Mouse (Mus musculus): ENCODE measurements around the gene Sparcl1. TPM values are rescaled to one million over a fixed set of nuclear protein-coding genes. Genes with fewer than 3 reads are reported as not detected.

The Sparcl1 gene
- total and polyA plus RNA-seq, 2 experiments: 3.0 to 4.9 TPM

- H3K4me1 ChIP-seq (ENCODE audit: control insufficient read depth, insufficient read depth, low read length): peaks cover 15% of the 10 kb centered on the region
- DNase-seq (ENCODE audit: extremely low read depth, low read depth, low spot score): no peak
- TF ChIP-seq CTCF (IDR thresholded peaks at IDR 0.05; ENCODE audit: low read depth, low read length) (no peak), POLR2A (IDR thresholded peaks at IDR 0.05; ENCODE audit: extremely low read depth, insufficient read depth, low read length) (no peak)
- H3K27me3 ChIP-seq (ENCODE audit: control insufficient read depth, insufficient read depth, low read length): no peaks in the 10 kb centered on the region
- WGBS: 44% methylated on average over 4 of the region's 4 CpGs
- no peak overlapping the region for H3K9ac ChIP-seq (ENCODE audit: low read depth, low read length)
- 0 out of 2 replicates have a peak overlapping the region, but pooled peaks have one; percentile 87 for H3K27ac ChIP-seq (replicated peaks; ENCODE audit: insufficient read depth, low read depth, low read length)
- no peak overlapping the region for H3K4me3 ChIP-seq (ENCODE audit: insufficient read depth, low read depth, low read length)
- peaks cover 15% of the 10 kb centered on the region for H3K36me3 ChIP-seq (ENCODE audit: control insufficient read depth, insufficient read depth, low read length)
- peaks cover 5% of the 10 kb centered on the region; the same call in 1 of the 2 replicates for H3K79me2 ChIP-seq (ENCODE audit: control insufficient read depth, insufficient read depth, low read length)
These were observed 65.4 kb downstream of the Sparcl1 start for GRCm38 (mm10) chr5:104048139-104048538.

DNA sequence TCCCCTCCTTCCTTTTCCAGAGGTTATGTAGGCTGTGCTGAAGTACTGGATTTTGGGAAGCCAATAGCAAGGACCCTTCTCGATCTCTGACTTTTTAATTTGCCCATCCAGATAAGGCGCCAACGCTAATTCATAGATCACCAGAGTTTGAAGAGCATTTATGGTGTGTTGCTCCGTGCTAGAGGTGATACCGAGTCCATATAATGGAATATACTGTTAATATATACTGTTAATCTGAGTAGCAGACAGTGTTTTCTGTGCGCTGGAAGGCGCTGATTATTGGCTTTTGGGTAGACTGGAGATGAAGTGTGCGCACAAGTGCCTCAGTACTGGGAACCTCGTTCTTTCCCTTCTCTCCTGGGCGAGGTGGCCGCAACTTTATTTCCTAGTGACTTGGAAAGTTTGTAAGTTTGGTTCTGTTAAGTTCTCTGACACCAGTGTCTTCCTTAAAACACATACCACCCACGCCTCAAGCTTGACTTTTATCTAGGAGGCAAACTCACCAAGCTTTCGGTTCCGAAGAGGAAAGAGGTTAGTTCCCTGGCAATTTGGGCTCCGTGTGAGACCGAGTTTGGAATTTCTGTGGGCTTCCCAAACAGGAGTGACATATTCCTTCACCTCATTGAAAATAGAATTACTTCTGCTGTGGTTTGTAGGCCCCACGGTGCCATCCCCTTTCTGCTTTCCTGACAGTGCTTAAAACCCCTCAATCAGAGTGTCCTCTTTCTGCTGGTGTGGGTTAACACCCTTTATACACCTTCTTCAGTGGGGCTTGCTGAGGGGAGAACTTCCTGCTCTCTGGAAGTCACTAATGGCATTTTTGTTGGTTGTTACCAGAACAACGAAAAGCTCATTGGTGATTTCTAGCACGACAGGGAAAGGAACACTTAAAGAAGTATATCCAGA is 66.1 kb downstream of the Sparcl1 start:
- DNase-seq (ENCODE audit: extremely low read depth, low read depth, low spot score): peak; percentile 54
- peaks cover 15% of the 10 kb centered on the region for H3K36me3 ChIP-seq (ENCODE audit: control insufficient read depth, insufficient read depth, low read length)
- TF ChIP-seq POLR2A (IDR thresholded peaks at IDR 0.05; ENCODE audit: extremely low read depth, insufficient read depth, low read length) (no peak), CTCF (IDR thresholded peaks at IDR 0.05; ENCODE audit: low read depth, low read length) (no peak)
- H3K4me3 ChIP-seq (ENCODE audit: insufficient read depth, low read depth, low read length): peak overlapping the region; percentile 92
- H3K27ac ChIP-seq (replicated peaks; ENCODE audit: insufficient read depth, low read depth, low read length): peak overlapping the region; percentile 87
- H3K4me1 ChIP-seq (ENCODE audit: control insufficient read depth, insufficient read depth, low read length): peaks cover 19% of the 10 kb centered on the region
- under 1% methylated on average over 19 of the region's 19 CpGs for WGBS
- H3K79me2 ChIP-seq (ENCODE audit: control insufficient read depth, insufficient read depth, low read length): peaks cover 4% of the 10 kb centered on the region; the same call in 1 of the 2 replicates
- H3K9ac ChIP-seq (ENCODE audit: low read depth, low read length): peak overlapping the region; percentile 97
- no peaks in the 10 kb centered on the region for H3K27me3 ChIP-seq (ENCODE audit: control insufficient read depth, insufficient read depth, low read length)

DNA sequence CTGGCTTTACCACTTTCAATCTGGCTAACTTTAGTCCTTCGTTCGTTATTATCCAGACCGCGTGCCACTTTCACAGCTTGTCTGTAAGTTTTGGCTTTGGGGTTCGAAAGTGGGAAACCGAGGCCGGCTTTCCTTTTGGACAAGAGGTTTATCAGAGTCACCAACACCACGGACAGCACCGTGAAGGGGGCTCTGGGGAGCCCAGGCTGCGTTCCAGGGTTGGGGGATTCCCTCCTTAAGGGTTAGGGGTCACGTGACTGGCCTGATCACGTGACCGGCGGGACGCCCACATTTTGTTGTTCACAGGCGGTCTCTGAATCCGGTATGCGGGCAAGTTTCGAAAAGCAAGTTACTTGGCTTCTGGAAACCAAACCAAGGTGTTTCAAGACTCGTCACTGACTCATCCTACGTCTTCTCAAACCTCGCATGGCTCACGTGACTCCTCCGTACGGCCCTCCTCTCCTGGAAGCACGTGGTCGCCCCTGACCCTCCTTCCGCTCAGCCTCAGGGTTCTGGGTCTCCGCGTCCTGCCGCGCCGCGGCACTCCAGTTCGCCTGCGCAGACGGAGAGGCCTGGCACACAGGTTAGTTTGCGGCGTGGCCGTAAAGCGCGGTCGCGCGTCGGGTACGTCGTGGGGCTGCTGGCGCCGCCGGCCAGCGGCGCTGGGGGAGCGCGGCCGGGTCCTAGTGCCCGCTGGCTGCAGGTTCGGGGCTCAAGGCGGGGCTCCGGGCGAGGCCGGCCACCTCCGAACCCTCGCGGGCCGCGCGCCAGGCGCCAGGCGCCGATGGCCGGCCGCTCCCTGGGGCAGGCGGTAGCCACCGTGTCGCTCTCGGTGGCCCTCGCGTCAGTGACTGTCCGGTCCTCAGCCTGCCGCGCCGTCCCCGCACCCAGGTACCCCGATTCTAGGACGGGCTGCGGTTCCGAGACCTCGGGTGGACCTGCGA is 67.0 kb downstream of the Sparcl1 start, which contains the start of gene Nudt9:
Gene Nudt9 (plus strand): TSS at position 51 of the 944 bp plus-strand sequence.
- Histone ChIP-seq H3K79me2 (ENCODE audit: control insufficient read depth, insufficient read depth, low read length) (no peaks in the 10 kb centered on the region; the same call in 1 of the 2 replicates), H3K4me3 (ENCODE audit: insufficient read depth, low read depth, low read length) (peak within 1 kb of the TSS; percentile 92), H3K9ac (ENCODE audit: low read depth, low read length) (peak within 1 kb of the TSS; percentile 97), H3K4me1 (ENCODE audit: control insufficient read depth, insufficient read depth, low read length) (peaks cover 19% of the 10 kb centered on the region), H3K36me3 (ENCODE audit: control insufficient read depth, insufficient read depth, low read length) (peaks cover 9% of the 10 kb centered on the region), H3K27ac (replicated peaks; ENCODE audit: insufficient read depth, low read depth, low read length) (peak within 1 kb of the TSS; percentile 92), H3K27me3 (ENCODE audit: control insufficient read depth, insufficient read depth, low read length) (no peaks in the 10 kb centered on the region)
- DNase-seq (ENCODE audit: extremely low read depth, low read depth, low spot score): peak; percentile 93
- TF ChIP-seq POLR2A (IDR thresholded peaks at IDR 0.05; ENCODE audit: extremely low read depth, insufficient read depth, low read length): 0 out of 2 replicates have a peak, but pooled peaks have one; percentile 38
- no peak for TF ChIP-seq CTCF (IDR thresholded peaks at IDR 0.05; ENCODE audit: low read depth, low read length)
- 3% methylated on average over 90 of the region's 90 CpGs for WGBS

DNA sequence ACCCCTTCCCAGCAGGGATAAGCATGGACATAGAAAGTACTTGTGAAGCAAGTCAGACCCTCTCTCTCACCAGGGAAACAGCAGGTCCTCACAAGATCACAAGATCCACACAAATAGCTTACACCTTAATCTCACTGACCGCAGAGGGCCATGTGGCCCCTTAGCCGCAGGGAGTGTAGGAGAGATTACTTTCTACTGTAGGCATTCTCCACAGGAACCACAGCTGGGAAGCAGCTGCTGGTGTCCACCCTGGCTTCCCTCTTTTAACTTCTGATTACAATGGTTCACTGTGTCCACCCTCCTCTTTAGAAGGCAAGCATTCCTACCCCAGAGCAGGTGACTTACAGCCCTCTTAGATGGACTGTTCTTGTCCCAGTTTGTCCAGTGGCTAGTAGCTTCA is 69.8 kb downstream of the Sparcl1 start:
- Histone ChIP-seq H3K9ac (ENCODE audit: low read depth, low read length) (no peak overlapping the region), H3K27ac (replicated peaks; ENCODE audit: insufficient read depth, low read depth, low read length) (no peak overlapping the region), H3K27me3 (ENCODE audit: control insufficient read depth, insufficient read depth, low read length) (no peaks in the 10 kb centered on the region), H3K36me3 (ENCODE audit: control insufficient read depth, insufficient read depth, low read length) (no peaks in the 10 kb centered on the region), H3K4me1 (ENCODE audit: control insufficient read depth, insufficient read depth, low read length) (peaks cover 19% of the 10 kb centered on the region), H3K79me2 (ENCODE audit: control insufficient read depth, insufficient read depth, low read length) (no peaks in the 10 kb centered on the region), H3K4me3 (ENCODE audit: insufficient read depth, low read depth, low read length) (no peak overlapping the region)
- no peak for DNase-seq (ENCODE audit: extremely low read depth, low read depth, low spot score)
- TF ChIP-seq POLR2A (IDR thresholded peaks at IDR 0.05; ENCODE audit: extremely low read depth, insufficient read depth, low read length) (no peak), CTCF (IDR thresholded peaks at IDR 0.05; ENCODE audit: low read depth, low read length) (no peak)
- WGBS: 64% methylated on average over 2 of the region's 2 CpGs

GRCm38 (mm10) chr5:104042906-104043305 is 70.6 kb downstream of the Sparcl1 start:
- H3K36me3 ChIP-seq (ENCODE audit: control insufficient read depth, insufficient read depth, low read length): no peaks in the 10 kb centered on the region
- no peaks in the 10 kb centered on the region for H3K79me2 ChIP-seq (ENCODE audit: control insufficient read depth, insufficient read depth, low read length)
- H3K4me1 ChIP-seq (ENCODE audit: control insufficient read depth, insufficient read depth, low read length): peaks cover 15% of the 10 kb centered on the region
- no peak for TF ChIP-seq POLR2A (IDR thresholded peaks at IDR 0.05; ENCODE audit: extremely low read depth, insufficient read depth, low read length)
- TF ChIP-seq CTCF (IDR thresholded peaks at IDR 0.05; ENCODE audit: low read depth, low read length): no peak
- H3K27ac ChIP-seq (replicated peaks; ENCODE audit: insufficient read depth, low read depth, low read length): no peak overlapping the region
- DNase-seq (ENCODE audit: extremely low read depth, low read depth, low spot score): peak; percentile 73
- H3K4me3 ChIP-seq (ENCODE audit: insufficient read depth, low read depth, low read length): no peak overlapping the region
- 50% methylated on average over 2 of the region's 2 CpGs for WGBS
- H3K27me3 ChIP-seq (ENCODE audit: control insufficient read depth, insufficient read depth, low read length): no peaks in the 10 kb centered on the region
- no peak overlapping the region for H3K9ac ChIP-seq (ENCODE audit: low read depth, low read length)

Data from liver, adult 2 months (tissue).